Mouse (Mus musculus) liver, embryonic 11.5 days (tissue): ENCODE measurements at regions not wholly inside any gene's neighbourhood (a gene's known extent, or its start where the extent isn't known, plus 50 kb on each side); places are given as distances from the start of the nearest gene placed in this dataset.

ENCODE experiments used
- ATAC-seq: fragments of 200-750 bp; cut with Nextera tagmentation; replicated peaks from 2 replicates; pipeline ENCODE4 v1.8.0; 2017; ENCODE audit warnings: moderate number of reproducible peaks, mild to moderate bottlenecking, moderate TSS enrichment, moderate library complexity; ENCODE audit not compliant: low FRiP score
- DNase-seq: peaks from one replicate; pipeline ENCODE4 v3.0.0-alpha.2; 2017; ENCODE audit warnings: low spot score
- H3K27ac ChIP-seq: fragments of 300-500 bp; sonication (generic); 2 replicates; pipeline ENCODE4 v1.5.1; 2014; ENCODE audit warnings: mild to moderate bottlenecking, low read depth, low read length, control low read depth
- H3K27me3 ChIP-seq: fragments of 300-500 bp; sonication (generic); replicated peaks from 2 replicates; pipeline ENCODE4 v1.6.1; 2014; ENCODE audit warnings: low read length, mixed read lengths; ENCODE audit not compliant: control insufficient read depth, insufficient read depth
- H3K36me3 ChIP-seq: fragments of 300-500 bp; sonication (generic); 2 replicates; pipeline ENCODE4 v1.6.1; 2014; ENCODE audit warnings: mild to moderate bottlenecking, low read length, moderate library complexity, mixed read lengths; ENCODE audit not compliant: control insufficient read depth, insufficient read depth
- H3K4me1 ChIP-seq: fragments of 300-500 bp; sonication (generic); replicated peaks from 2 replicates; pipeline ENCODE4 v1.6.1; 2014; ENCODE audit warnings: low read length, mixed read lengths; ENCODE audit not compliant: control insufficient read depth, insufficient read depth
- H3K4me2 ChIP-seq: fragments of 300-500 bp; sonication (generic); 2 replicates; pipeline ENCODE4 v1.6.1; 2014; ENCODE audit warnings: mild to moderate bottlenecking, control low read depth, moderate library complexity
- H3K4me3 ChIP-seq: fragments of 300-500 bp; sonication (generic); 2 replicates; pipeline ENCODE4 v1.5.1; 2014; ENCODE audit warnings: low read depth, low read length, control low read depth
- H3K9ac ChIP-seq: fragments of 300-500 bp; sonication (generic); 2 replicates; pipeline ENCODE4 v1.6.1; 2014; ENCODE audit warnings: low read depth, low read length, control low read depth
- H3K9me3 ChIP-seq: fragments of 300-500 bp; sonication (generic); 2 replicates; pipeline ENCODE4 v1.6.1; 2016; ENCODE audit warnings: low read length, inconsistent platforms, mixed read lengths; ENCODE audit not compliant: control insufficient read depth
- WGBS: fragments of 180-500 bp; shearing (Covaris S2); extraction: QIAGEN DNeasy Blood & Tissue Kit; methylation state at CpG from one replicate; pipeline ENCODE4 v1.1.7; 2014; 5-methylcytosine and 5-hydroxymethylcytosine counted together

- 61% methylated on average over 12 of the region's 12 CpGs for WGBS
- no peak overlapping the region for H3K27ac ChIP-seq
- H3K9me3 ChIP-seq, result no peaks in the 10 kb centered on the region
- H3K4me3 ChIP-seq, result no peak overlapping the region
- DNase-seq (no peak), ATAC-seq (no peak)
- no peaks in the 10 kb centered on the region for H3K27me3 ChIP-seq
- no peaks in the 10 kb centered on the region for H3K36me3 ChIP-seq
- no peaks in the 10 kb centered on the region for H3K4me1 ChIP-seq
- no peak overlapping the region for H3K4me2 ChIP-seq
- H3K9ac ChIP-seq, result no peak overlapping the region
Observed at GRCm38 (mm10) chr1:121013839-121014503, 318.4 kb downstream of the Insig2 start.

- H3K9ac ChIP-seq, result no peak overlapping the region
- H3K4me2 ChIP-seq, result no peak overlapping the region
- no peak overlapping the region for H3K27ac ChIP-seq
- ATAC-seq, result no peak
- H3K27me3 ChIP-seq, result no peaks in the 10 kb centered on the region
- H3K36me3 ChIP-seq, result no peaks in the 10 kb centered on the region
- WGBS, result 85% methylated on average over 2 of the region's 2 CpGs
- DNase-seq, result no peak
- no peaks in the 10 kb centered on the region for H3K4me1 ChIP-seq
- no peak overlapping the region for H3K4me3 ChIP-seq
- H3K9me3 ChIP-seq, result no peaks in the 10 kb centered on the region
Observed at GRCm38 (mm10) chr1:121029375-121029774, 303.0 kb downstream of the Insig2 start.

GRCm38 (mm10) chr1:121034761-121035393 lies 297.5 kb downstream of the Insig2 start:
- Histone ChIP-seq H3K4me1 (no peaks in the 10 kb centered on the region), H3K9me3 (no peaks in the 10 kb centered on the region)

GRCm38 (mm10) chr1:121046581-121046980 lies 285.8 kb downstream of the Insig2 start:
- Histone ChIP-seq H3K4me2 (no peak overlapping the region), H3K9ac (no peak overlapping the region), H3K36me3 (no peaks in the 10 kb centered on the region), H3K27ac (no peak overlapping the region), H3K4me3 (no peak overlapping the region), H3K27me3 (no peaks in the 10 kb centered on the region), H3K9me3 (no peaks in the 10 kb centered on the region), H3K4me1 (no peaks in the 10 kb centered on the region)
- 69% methylated on average over 6 of the region's 6 CpGs for WGBS
- ATAC-seq, result no peak
- DNase-seq, result no peak

More at GRCm38 (mm10) chr1:121034761-121035393, 297.5 kb downstream of the Insig2 start:
- Histone ChIP-seq H3K36me3 (no peaks in the 10 kb centered on the region), H3K27ac (no peak overlapping the region), H3K4me2 (no peak overlapping the region), H3K9ac (no peak overlapping the region), H3K27me3 (no peaks in the 10 kb centered on the region), H3K4me3 (no peak overlapping the region)
- WGBS, result 84% methylated on average over 10 of the region's 10 CpGs
- DNase-seq, result no peak
- no peak for ATAC-seq

GRCm38 (mm10) chr1:121047406-121047805 lies 285.0 kb downstream of the Insig2 start:
- Histone ChIP-seq H3K27me3 (no peaks in the 10 kb centered on the region), H3K4me1 (no peaks in the 10 kb centered on the region), H3K4me2 (no peak overlapping the region), H3K9me3 (no peaks in the 10 kb centered on the region), H3K36me3 (no peaks in the 10 kb centered on the region), H3K27ac (no peak overlapping the region), H3K4me3 (no peak overlapping the region), H3K9ac (no peak overlapping the region)
- WGBS, result 62% methylated on average over 2 of the region's 2 CpGs
- DNase-seq, result no peak
- ATAC-seq, result no peak

- Histone ChIP-seq H3K4me2 (no peak overlapping the region), H3K9me3 (no peaks in the 10 kb centered on the region), H3K27ac (no peak overlapping the region), H3K4me1 (no peaks in the 10 kb centered on the region), H3K36me3 (no peaks in the 10 kb centered on the region), H3K27me3 (no peaks in the 10 kb centered on the region), H3K9ac (no peak overlapping the region), H3K4me3 (no peak overlapping the region)
- WGBS, result 73% methylated on average over 4 of the region's 4 CpGs
- DNase-seq (no peak), ATAC-seq (no peak)
Observed at GRCm38 (mm10) chr1:121049684-121050083, 282.7 kb downstream of the Insig2 start.

GRCm38 (mm10) chr1:121050695-121051495 lies 281.5 kb downstream of the Insig2 start:
- Histone ChIP-seq H3K4me2 (no peak overlapping the region), H3K27ac (no peak overlapping the region), H3K27me3 (no peaks in the 10 kb centered on the region), H3K9me3 (no peaks in the 10 kb centered on the region), H3K9ac (no peak overlapping the region), H3K36me3 (no peaks in the 10 kb centered on the region), H3K4me3 (no peak overlapping the region), H3K4me1 (no peaks in the 10 kb centered on the region)
- no peak for DNase-seq
- WGBS, result 42% methylated on average over 11 of the region's 12 CpGs
- ATAC-seq, result no peak

GRCm38 (mm10) chr1:121051496-121052119 lies 280.8 kb downstream of the Insig2 start:
- Histone ChIP-seq H3K4me1 (no peaks in the 10 kb centered on the region), H3K27me3 (no peaks in the 10 kb centered on the region), H3K27ac (no peak overlapping the region), H3K4me3 (no peak overlapping the region), H3K36me3 (no peaks in the 10 kb centered on the region), H3K9ac (no peak overlapping the region), H3K9me3 (no peaks in the 10 kb centered on the region), H3K4me2 (no peak overlapping the region)
- ATAC-seq, result no peak
- no peak for DNase-seq
- 59% methylated on average over 6 of the region's 6 CpGs for WGBS
